ENCODE assay signal across 19 mouse cellular contexts in the genomic region with DNA sequence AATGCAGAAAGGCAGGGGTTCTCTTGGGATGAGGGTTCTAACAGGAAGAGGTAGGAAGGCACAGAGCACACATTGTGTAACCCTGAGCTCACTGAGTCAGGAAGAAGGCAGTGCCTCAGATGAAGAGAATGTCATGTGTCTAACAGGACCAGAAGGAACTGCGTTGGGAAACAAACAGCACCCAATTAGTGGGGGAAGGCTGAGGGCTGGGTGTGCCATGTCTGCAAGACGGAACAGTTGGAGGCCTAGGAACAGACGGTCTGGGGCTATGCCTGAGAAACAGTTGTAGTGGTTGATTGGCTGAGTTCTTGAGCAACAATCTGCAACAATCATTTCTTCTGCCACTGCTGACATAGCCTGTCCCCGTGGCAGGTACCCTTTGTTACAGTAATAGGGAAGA. TPM values are rescaled to one million over a fixed set of nuclear protein-coding genes. Genes with fewer than 3 reads are reported as not detected.
A peak's percentile ranks its signal among the peaks of the same experiment; 100 is the strongest.
DNase-seq lines count a peak whose midpoint lies in the region; ATAC-seq and TF ChIP-seq lines count a peak whose summit lies in the region.
"Had no signal": no experiment of that assay in that cellular context is flagged by ENCODE, and none has a peak within 500 bp of the region (broad histone marks: within the 10 kb centered on the region; RNA-seq: fewer than 3 reads in every experiment).

No protein-coding gene starts in this region.

- intact Hi-C loops in gastrocnemius, adult 2 months (cut with DNase I) = no loop called here
- intact Hi-C loops in left cerebral cortex, postnatal 25 days (cut with DNase I) = no loop called here

- peak; percentile 20 for DNase-seq in layer of hippocampus, adult 11-12 months (ENCODE audit: low spot score)
- DNase-seq in layer of hippocampus, postnatal 25 days (ENCODE audit: extremely low spot score in 1 of 2, low spot score in 1 of 2) = no peak
- DNase-seq in ES-CJ7 (ENCODE audit: low read depth, low spot score) = peak; percentile 17
- DNase-seq in lung, postnatal 4 days = peak; percentile 35 to 43
- no peak for DNase-seq in gastrocnemius, adult 2 months
- no peak for DNase-seq in left cerebral cortex, postnatal 25 days (ENCODE audit: low spot score in 2 of 2)
- no peak for DNase-seq in embryo, embryonic 10.5 days (ENCODE audit: low spot score)
- DNase-seq: adrenal gland, postnatal 36 days; cerebellum, adult 11 months; embryo, embryonic 11 days; heart, adult 18-20 months; kidney, adult 11 months; kidney, postnatal 36 days; lung, embryonic 14.5 days; thymus, postnatal 14 days had no signal

- TF ChIP-seq CTCF in gastrocnemius, adult 2 months (IDR thresholded peaks at IDR 0.05) = no peak

- no peak overlapping the region for H3K27ac ChIP-seq in gastrocnemius, adult 2 months
- H3K27ac ChIP-seq: hindbrain, embryonic 15.5 days; midbrain, embryonic 13.5 days; stomach, embryonic 15.5 days had no signal

- peak; percentile 22; the same call in 1 of the 2 replicates for ATAC-seq in common myeloid progenitor, adult 5-6 weeks (replicated peaks; ENCODE audit: low read depth, poor library complexity, severe bottlenecking)
- ATAC-seq: midbrain, embryonic 13.5 days had no signal

- no peak overlapping the region for H3K4me3 ChIP-seq in gastrocnemius, adult 2 months
- H3K4me3 ChIP-seq: hindbrain, embryonic 15.5 days; midbrain, embryonic 13.5 days; stomach, embryonic 15.5 days had no signal

RNA-seq across cellular contexts. Expression of a gene that starts 38.8 kb away (rescaled TPM):
- total RNA-seq in layer of hippocampus, postnatal 25 days (2021) = 10 to 100 TPM; 20.0 to 23.0 TPM
- total RNA-seq in common myeloid progenitor, adult 5-6 weeks (2017) = 4.0 and 10.8 TPM in 2 replicates
- 10 to 100 TPM; 11.7 to 14.3 TPM for total RNA-seq in gastrocnemius, adult 2 months (2021)
- total RNA-seq in left cerebral cortex, postnatal 25 days (2021) = 10 to 100 TPM; 13.6 to 14.1 TPM

Comparison
In these comparisons a context has a peak if more than half of its experiments do, and no peak if none do; other contexts are left out.
1. DNase-seq: peak in layer of hippocampus, adult 11-12 months (single experiment), ES-CJ7 (single experiment) and lung, postnatal 4 days (2 of 2); none in layer of hippocampus, postnatal 25 days (0 of 2), gastrocnemius, adult 2 months (single experiment), left cerebral cortex, postnatal 25 days (0 of 2) and embryo, embryonic 10.5 days (single experiment).